Mouse (Mus musculus) forebrain, embryonic 10.5 days (tissue): ENCODE measurements around the gene Tatdn2. TPM values are rescaled to one million over a fixed set of nuclear protein-coding genes. Genes with fewer than 3 reads are reported as not detected.
A peak's percentile ranks its signal among the peaks of the same experiment; 100 is the strongest.

Experiments
- DNase-seq: peaks from one replicate; pipeline ENCODE4 v3.0.0-alpha.2; 2017; ENCODE audit warnings: low spot score; ENCODE audit errors: extremely low spot score
- H3K27ac ChIP-seq: fragments of 300-500 bp; sonication (generic); 2 replicates; pipeline ENCODE4 v1.5.1; 2016; ENCODE audit warnings: mild to moderate bottlenecking
- H3K27me3 ChIP-seq: fragments of 300-500 bp; sonication (generic); 2 replicates; pipeline ENCODE4 v1.6.1; 2016; ENCODE audit warnings: mild to moderate bottlenecking; ENCODE audit not compliant: poor library complexity, severe bottlenecking
- H3K36me3 ChIP-seq: fragments of 300-500 bp; sonication (generic); replicated peaks from 2 replicates; pipeline ENCODE4 v1.6.1; 2016; ENCODE audit warnings: mild to moderate bottlenecking, moderate library complexity
- H3K4me1 ChIP-seq: fragments of 300-500 bp; sonication (generic); 2 replicates; pipeline ENCODE4 v1.6.1; 2016
- H3K4me3 ChIP-seq: fragments of 300-500 bp; sonication (generic); 2 replicates; pipeline ENCODE4 v1.5.1; 2016; ENCODE audit warnings: mild to moderate bottlenecking, moderate library complexity
- H3K9me3 ChIP-seq: fragments of 300-500 bp; sonication (generic); 2 replicates; pipeline ENCODE4 v1.6.1; 2016; ENCODE audit warnings: mild to moderate bottlenecking, moderate library complexity
- whole genome bisulfite sequencing: fragments of 180-500 bp; shearing (Covaris S2); methylation state at CpG from one replicate; pipeline ENCODE4 v1.1.7; 2016; 5-methylcytosine and 5-hydroxymethylcytosine counted together
- polyA plus RNA-seq: library from polyadenylated mRNA; unstranded; fragments of >200 nt; fragmentation: Nextera tagmentation; extraction: Ambion mirVana; gene quantifications from 2 replicates; pipeline ENCODE4 v1.2.1, GENCODE M21; 2016

Gene Tatdn2
- polyA plus RNA-seq, 1 experiment from 2014 or later: 0.62 TPM

GRCm38 (mm10) chr6:113677070-113677734 lies 19.6 kb upstream of the Tatdn2 start:
- H3K36me3 ChIP-seq: no peaks in the 10 kb centered on the region
- H3K27me3 ChIP-seq: no peaks in the 10 kb centered on the region
- WGBS: 82% methylated on average over 14 of the region's 14 CpGs
- no peak overlapping the region for H3K27ac ChIP-seq
- no peak overlapping the region for H3K4me3 ChIP-seq
- H3K9me3 ChIP-seq: no peaks in the 10 kb centered on the region
- no peaks in the 10 kb centered on the region; the same call in 1 of the 2 replicates for H3K4me1 ChIP-seq
- no peak for DNase-seq

DNA sequence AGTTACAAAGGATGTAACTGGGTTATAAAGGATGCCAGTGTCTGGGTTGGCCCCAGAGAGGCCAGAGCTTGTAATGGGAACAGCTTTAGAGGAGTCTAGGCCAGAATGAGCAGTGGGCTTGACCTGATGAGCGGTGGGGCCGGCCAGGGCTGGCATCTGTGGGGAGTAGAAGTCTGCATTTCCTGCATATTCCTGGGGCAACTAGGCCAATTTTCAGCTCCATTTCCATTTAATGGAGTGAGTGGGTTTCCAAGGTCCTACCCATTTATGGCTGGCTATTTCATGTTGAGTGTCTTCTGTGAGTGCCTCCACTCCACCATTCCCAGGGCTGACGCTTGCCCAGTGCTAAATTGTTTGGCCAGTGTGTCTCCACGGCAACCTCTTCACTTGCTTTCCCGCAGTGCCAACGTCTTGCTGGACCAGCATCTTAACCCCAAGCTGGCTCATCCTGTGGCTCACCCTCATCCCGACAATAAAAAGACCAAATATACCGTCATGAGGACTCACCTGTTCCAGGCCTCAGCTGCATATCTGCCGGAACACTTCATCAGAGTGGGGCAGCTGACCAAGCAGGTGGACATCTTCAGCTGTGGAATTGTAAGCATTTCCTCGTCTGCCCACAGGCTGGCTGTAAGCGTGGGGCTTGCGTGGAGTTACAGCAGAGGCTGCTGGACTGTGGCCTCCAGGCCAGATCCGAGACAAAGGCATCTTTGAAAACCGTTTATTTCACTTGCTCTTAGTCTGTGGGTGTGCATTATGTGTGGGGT lies 18.4 kb upstream of the Tatdn2 start:
- H3K4me1 ChIP-seq: no peaks in the 10 kb centered on the region; the same call in 1 of the 2 replicates
- 81% methylated on average over 14 of the region's 14 CpGs for WGBS
- H3K9me3 ChIP-seq: no peaks in the 10 kb centered on the region
- no peak overlapping the region for H3K27ac ChIP-seq
- no peak for DNase-seq
- no peak overlapping the region for H3K4me3 ChIP-seq
- no peaks in the 10 kb centered on the region for H3K36me3 ChIP-seq
- H3K27me3 ChIP-seq: no peaks in the 10 kb centered on the region

DNA sequence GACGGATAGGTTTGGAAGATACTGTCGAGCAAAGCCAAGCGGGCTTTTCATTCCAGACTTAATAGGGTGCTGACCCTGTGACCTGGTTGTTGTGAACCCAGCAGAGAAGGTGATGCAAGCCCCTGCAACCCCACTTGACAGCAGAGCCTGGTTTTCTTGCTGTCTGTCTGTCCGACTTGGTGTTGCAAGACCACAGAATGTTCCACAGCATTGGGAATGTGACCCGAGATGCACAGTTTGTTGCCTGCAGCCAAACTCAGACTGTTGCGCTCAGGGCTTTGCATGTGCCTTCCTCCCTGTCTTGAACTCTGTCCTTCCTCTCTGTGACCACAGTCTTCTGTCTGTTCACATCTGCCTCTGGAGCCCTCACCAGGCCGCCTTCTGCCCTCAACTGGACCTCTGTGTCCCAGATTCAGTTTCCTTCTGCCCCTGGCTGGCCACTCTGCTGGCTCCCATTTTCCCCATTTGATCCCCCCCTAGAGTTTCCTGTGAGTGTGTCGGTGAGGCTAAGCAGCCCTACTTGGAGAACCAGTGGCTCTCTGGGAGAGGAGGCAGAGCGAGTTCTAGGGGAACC lies 16.8 kb upstream of the Tatdn2 start:
- Histone ChIP-seq H3K4me1 (no peaks in the 10 kb centered on the region; the same call in 1 of the 2 replicates), H3K27ac (no peak overlapping the region), H3K9me3 (no peaks in the 10 kb centered on the region), H3K36me3 (no peaks in the 10 kb centered on the region), H3K27me3 (no peaks in the 10 kb centered on the region), H3K4me3 (no peak overlapping the region)
- 81% methylated on average over 9 of the region's 9 CpGs for WGBS
- no peak for DNase-seq

GRCm38 (mm10) chr6:113681271-113681670 lies 15.6 kb upstream of the Tatdn2 start:
- 16% methylated on average over 4 of the region's 4 CpGs for WGBS
- Histone ChIP-seq H3K27ac (no peak overlapping the region), H3K27me3 (no peaks in the 10 kb centered on the region), H3K9me3 (no peaks in the 10 kb centered on the region), H3K36me3 (no peaks in the 10 kb centered on the region), H3K4me1 (no peaks in the 10 kb centered on the region; the same call in 1 of the 2 replicates), H3K4me3 (no peak overlapping the region)
- peak; percentile 73 for DNase-seq

DNA sequence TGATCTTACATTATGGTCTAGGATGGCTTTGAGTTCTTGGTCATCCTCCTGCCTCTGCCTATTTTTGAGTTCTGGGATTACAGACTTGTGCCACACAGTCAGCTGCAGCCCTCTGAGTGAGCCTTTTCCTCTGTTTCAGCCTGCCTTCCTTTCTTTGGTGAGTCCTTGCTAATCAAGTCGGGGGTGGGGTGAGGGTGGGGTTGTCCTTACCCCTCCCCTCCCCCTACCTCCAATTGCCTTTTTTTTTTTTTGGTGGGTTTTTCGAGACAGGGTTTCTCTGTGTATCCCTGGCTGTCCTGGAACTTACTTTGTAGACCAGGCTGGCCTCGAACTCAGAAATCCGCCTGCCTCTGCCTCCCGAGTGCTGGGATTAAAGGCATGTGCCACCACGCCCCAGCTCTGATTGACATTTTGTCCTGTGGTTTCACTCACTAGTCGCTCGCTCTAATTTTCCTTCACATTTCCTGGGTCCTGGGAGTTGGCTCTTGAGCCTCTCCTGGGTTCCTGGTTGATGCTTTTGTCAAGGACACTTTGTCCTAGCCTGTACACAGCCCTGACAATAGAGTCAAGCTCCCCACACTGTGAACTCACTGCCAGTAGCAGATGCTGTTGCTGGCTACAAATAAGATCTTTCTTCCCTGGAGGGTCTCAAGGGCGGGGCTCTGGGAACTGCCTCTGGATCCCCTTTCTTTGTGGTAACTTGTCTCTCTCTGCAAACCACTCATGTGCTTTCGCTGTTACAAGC lies 13.6 kb upstream of the Tatdn2 start:
- Histone ChIP-seq H3K36me3 (no peaks in the 10 kb centered on the region), H3K27ac (no peak overlapping the region), H3K9me3 (no peaks in the 10 kb centered on the region), H3K4me3 (no peak overlapping the region), H3K4me1 (peaks cover 7% of the 10 kb centered on the region), H3K27me3 (no peaks in the 10 kb centered on the region)
- 90% methylated on average over 10 of the region's 10 CpGs for WGBS
- DNase-seq: no peak

DNA sequence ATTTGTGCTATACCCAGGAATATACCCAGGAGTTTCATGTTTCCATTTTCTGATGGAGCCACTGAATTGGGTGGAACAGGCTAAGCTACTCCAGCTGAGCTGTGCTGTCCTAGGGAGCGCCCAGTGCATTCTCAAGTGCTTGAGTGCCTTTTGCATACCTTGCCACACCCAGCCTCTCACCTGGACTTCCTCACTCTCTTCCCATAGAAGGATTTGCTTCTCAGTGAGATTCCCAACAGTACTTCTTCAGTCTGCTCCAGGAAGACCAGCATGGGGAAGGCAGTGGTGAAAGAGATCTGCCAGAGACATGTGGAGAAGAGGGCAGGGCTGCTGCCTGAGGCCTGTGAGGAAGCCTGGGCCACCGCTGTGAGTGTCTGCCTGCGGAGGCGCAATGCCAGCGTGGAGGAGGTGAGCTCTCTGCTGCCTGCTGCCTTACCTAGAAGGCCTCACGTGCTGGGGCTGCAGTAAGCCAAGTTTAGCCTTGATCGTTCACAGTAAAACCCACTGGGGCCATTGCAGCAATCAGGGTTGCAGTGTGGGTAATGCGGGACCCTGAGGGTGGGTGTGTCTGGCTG lies 10.2 kb upstream of the Tatdn2 start:
- Histone ChIP-seq H3K9me3 (no peaks in the 10 kb centered on the region), H3K27me3 (no peaks in the 10 kb centered on the region), H3K36me3 (no peaks in the 10 kb centered on the region), H3K4me1 (peaks cover 24% of the 10 kb centered on the region), H3K4me3 (no peak overlapping the region), H3K27ac (no peak overlapping the region)
- 43% methylated on average over 8 of the region's 8 CpGs for WGBS
- no peak for DNase-seq

DNA sequence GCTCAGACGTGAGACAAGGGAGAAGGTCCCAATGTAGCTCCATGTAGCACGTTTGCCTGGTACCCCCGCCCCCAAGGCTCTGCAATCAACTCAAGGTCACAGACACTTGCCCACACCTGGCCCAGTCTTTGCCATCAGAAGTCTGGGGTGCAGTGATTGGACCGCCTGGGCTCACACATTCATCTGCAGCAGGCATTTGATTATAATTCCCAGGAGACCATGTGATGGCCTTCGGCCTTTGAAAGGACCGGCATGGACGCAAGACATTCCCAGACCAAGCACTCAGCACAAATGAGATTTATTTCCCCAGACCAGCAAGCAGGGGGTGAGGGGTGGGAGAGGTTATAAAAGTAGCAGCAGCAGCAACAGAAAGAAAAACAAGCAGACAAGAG lies 6.8 kb upstream of the Tatdn2 start:
- H3K36me3 ChIP-seq: no peaks in the 10 kb centered on the region
- 30% methylated on average over 7 of the region's 7 CpGs for WGBS
- H3K27me3 ChIP-seq: no peaks in the 10 kb centered on the region
- peak overlapping the region; percentile 31; the same call in 1 of the 2 replicates for H3K4me3 ChIP-seq
- peak overlapping the region; percentile 83 for H3K27ac ChIP-seq
- no peaks in the 10 kb centered on the region for H3K9me3 ChIP-seq
- H3K4me1 ChIP-seq: peaks cover 24% of the 10 kb centered on the region
- DNase-seq: peak; percentile 40

DNA sequence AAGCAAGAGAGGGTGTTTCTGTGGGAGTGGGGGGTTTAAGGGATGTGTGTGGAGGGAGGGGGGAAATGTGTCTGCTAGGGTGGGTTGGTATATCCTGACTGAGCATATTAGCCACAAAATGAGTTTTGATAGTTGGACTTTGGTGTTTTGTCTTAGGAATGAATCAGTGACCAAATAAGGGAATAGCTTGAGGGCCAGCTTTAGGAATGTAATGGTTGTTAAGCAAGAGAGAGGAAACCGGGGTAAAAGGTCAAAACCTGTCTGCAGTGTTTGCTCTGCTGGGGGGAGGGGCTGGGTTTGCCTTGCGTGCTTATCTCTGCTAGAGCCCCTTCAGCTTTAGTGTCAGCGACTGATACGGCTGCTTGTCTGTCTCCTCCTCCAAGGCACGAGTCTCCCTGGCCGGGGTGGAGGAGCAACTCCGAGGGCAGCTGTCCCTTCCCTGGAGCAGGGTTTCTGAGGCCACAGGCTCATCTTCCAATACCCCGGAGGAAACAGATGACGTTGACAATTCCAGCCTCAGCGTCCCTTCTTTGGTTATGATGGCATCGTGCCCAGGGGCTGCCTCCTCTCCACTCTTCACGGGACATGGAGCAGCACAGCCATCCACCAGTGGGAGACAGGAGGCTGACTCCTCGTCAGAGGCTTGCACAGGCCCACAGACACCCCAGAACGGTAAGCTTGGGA lies 6.3 kb upstream of the Tatdn2 start:
- H3K4me3 ChIP-seq: peak overlapping the region; percentile 31
- H3K9me3 ChIP-seq: no peaks in the 10 kb centered on the region
- peak; percentile 61 for DNase-seq
- H3K27me3 ChIP-seq: no peaks in the 10 kb centered on the region
- WGBS: 17% methylated on average over 14 of the region's 14 CpGs
- no peaks in the 10 kb centered on the region for H3K36me3 ChIP-seq
- H3K4me1 ChIP-seq: peaks cover 24% of the 10 kb centered on the region
- peak overlapping the region; percentile 83 for H3K27ac ChIP-seq

- WGBS: 84% methylated on average over 4 of the region's 4 CpGs
- no peaks in the 10 kb centered on the region for H3K27me3 ChIP-seq
- no peaks in the 10 kb centered on the region for H3K36me3 ChIP-seq
- peak overlapping the region; percentile 83 for H3K27ac ChIP-seq
- DNase-seq: no peak
- H3K4me3 ChIP-seq: peak overlapping the region; percentile 31
- no peaks in the 10 kb centered on the region for H3K9me3 ChIP-seq
- peaks cover 28% of the 10 kb centered on the region for H3K4me1 ChIP-seq
Observed at GRCm38 (mm10) chr6:113691084-113691462, 5.8 kb upstream of the Tatdn2 start.

- WGBS: 87% methylated on average over 5 of the region's 5 CpGs
- no peaks in the 10 kb centered on the region for H3K9me3 ChIP-seq
- DNase-seq: no peak
- no peak overlapping the region for H3K4me3 ChIP-seq
- no peaks in the 10 kb centered on the region for H3K36me3 ChIP-seq
- H3K4me1 ChIP-seq: peaks cover 30% of the 10 kb centered on the region
- no peak overlapping the region for H3K27ac ChIP-seq
- no peaks in the 10 kb centered on the region for H3K27me3 ChIP-seq
Observed at GRCm38 (mm10) chr6:113692661-113693133, 4.2 kb upstream of the Tatdn2 start.

DNA sequence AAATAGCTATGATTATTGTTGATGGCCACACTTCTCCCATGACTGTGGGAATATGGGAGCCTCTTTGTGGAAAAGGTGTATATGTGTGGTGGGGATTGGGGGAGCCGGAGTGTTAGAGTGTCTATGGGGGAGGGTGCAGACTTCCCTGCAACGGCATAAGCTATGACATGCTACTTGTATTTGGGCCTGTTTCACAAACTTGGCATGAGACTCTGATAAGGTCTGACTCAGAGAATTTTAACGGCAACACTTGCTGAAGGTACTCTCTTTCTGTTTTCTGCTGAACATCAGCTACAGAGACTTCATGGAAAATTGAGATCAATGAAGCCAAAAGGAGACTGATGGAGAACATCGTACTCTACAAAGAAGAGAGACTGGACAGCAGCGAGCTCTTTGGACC lies 3.5 kb upstream of the Tatdn2 start:
- Histone ChIP-seq H3K4me3 (no peak overlapping the region), H3K36me3 (no peaks in the 10 kb centered on the region), H3K27me3 (no peaks in the 10 kb centered on the region), H3K27ac (no peak overlapping the region), H3K4me1 (peaks cover 37% of the 10 kb centered on the region), H3K9me3 (no peaks in the 10 kb centered on the region)
- 93% methylated on average over 5 of the region's 5 CpGs for WGBS
- DNase-seq: no peak

- peaks cover 11% of the 10 kb centered on the region for H3K36me3 ChIP-seq
- H3K27ac ChIP-seq: no peak overlapping the region
- peaks cover 44% of the 10 kb centered on the region for H3K4me1 ChIP-seq
- no peaks in the 10 kb centered on the region for H3K9me3 ChIP-seq
- no peak for DNase-seq
- H3K4me3 ChIP-seq: no peak overlapping the region
- H3K27me3 ChIP-seq: no peaks in the 10 kb centered on the region
- WGBS: 76% methylated on average over 1 of the region's 1 CpGs
Observed at GRCm38 (mm10) chr6:113695203-113695602, 1.6 kb upstream of the Tatdn2 start.
